Mouse (Mus musculus) urinary bladder, postnatal 4 days (tissue): ENCODE results near the gene Gm10065.
"Not testable (repeated sequence)": the region's sequence is repeated elsewhere in the genome, so short reads cannot be mapped to it uniquely, and the experiment has no call there.

Experiments
- DNase-seq, 2 experiments: peaks; one replicate each; pipeline ENCODE4 v3.0.0; 2021 to 2022; ENCODE audit warnings: low spot score in 2 of 2

Gm10065 gene

DNA sequence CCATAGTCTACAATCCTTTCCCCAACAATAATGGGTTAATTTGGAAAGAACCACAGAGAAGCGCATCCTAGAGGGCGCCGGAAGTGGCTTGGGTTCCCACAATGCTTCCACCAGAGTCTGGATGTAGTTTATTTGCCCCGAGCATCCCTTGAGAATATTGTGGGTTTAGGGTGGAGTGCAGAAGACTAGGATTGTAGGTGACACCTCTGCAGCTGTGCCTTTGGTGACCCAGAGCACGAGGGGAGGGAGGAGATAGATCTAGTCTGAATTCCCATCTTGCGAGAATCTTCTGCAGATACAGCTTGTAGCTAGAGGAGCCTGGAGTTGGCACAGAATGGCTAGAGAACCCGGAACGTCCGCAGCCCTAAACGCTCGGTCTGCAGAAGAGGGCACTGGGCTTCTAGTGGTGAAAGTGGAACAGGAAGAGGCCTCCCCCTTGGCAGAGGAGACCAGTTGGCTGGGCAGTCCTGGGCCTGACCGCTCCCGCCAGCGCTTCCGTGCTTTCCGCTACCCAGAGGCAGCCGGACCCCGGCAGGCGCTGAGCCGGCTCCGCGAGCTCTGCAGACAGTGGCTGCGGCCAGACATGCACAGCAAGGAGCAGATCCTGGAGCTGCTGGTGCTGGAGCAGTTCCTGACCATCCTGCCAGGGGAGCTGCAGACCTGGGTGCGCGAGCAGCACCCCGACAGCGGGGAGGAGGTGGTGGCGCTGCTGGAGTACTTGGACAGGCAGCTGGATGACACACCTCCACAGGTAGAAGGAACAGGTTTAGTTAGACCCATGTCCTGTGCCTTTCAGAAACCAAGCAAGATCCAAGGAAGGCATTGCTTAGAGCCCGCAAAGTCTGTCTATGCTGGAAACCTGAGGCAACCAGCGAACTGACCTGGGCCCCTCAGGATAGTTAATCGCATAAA lies at the start of gene Gm10065, which contains the start of gene Zkscan4:
Gm10065 (minus strand) TSS at position 683 of the 912 bp plus-strand sequence.
Zkscan4 (plus strand) TSS at position 149 of the 912 bp plus-strand sequence.
- DNase-seq, result peak in 1 of 2 experiments; percentile 57

- DNase-seq, result peak; percentile 75 to 76
Measured at GRCm38 (mm10) chr13:21506221-21506649, 27.0 kb upstream of the Gm10065 start.

DNA sequence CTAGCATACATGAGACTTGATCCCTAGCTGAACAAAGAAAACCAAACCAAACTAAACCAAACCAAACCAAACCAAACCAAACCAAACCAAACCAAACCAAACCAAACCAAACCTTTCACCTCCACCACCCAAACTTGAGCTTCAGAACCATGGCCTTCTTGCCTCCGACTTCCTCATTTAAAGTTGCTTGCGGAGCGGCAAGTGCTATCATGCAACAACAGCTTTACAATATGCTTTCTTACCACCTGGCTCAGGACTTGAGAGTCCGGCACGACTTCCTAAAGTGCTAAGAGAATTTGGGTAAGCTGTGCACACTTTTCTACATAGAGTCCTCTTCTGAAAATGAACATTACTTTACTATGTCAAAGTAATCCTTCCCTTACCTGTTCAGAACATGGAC lies 23.1 kb upstream of the Gm10065 start:
- no peak for DNase-seq

DNA sequence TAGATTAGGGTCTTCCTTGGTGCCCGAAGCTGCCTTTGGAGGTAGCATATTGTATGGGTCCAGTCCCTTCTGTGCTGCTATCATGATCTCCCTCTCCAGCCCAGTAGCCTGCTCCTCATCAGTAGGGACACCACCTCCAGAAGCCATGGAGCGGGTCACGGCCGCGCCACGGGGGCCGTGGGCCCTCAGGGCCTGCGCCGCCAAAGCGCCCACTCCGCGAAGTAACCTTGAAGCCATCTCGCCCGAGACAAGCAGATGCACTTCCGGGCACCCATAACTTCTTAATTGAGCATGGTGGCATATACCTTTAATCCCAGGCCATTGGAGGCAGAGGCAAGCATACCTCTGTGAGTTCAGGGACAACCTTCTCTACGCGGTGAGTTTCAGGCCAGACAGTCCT lies 21.9 kb upstream of the Gm10065 start, which contains the start of gene Gm11273:
Gm11273 (minus strand) TSS at position 237 of the 400 bp plus-strand sequence.
- DNase-seq, result not testable (repeated sequence)

GRCm38 (mm10) chr13:21495080-21495479 lies 15.8 kb upstream of the Gm10065 start, which contains the start of gene AK157302:
Gene AK157302, plus strand, starts transcription at chr13:21495223.
- no peak for DNase-seq

- DNase-seq, result no peak
Measured at GRCm38 (mm10) chr13:21492847-21493246, 13.6 kb upstream of the Gm10065 start.

- DNase-seq, result no peak
Measured at GRCm38 (mm10) chr13:21486881-21487280, 7.6 kb upstream of the Gm10065 start.

- no peak for DNase-seq
Measured at GRCm38 (mm10) chr13:21472427-21472826, 6.8 kb downstream of the Gm10065 start.

GRCm38 (mm10) chr13:21469097-21469496 lies 10.1 kb downstream of the Gm10065 start:
- no peak for DNase-seq

GRCm38 (mm10) chr13:21468061-21469019 lies 10.9 kb downstream of the Gm10065 start, which contains the start of gene Nkapl:
Gene Nkapl, minus strand, starts transcription at chr13:21468509.
- peak; percentile 78 to 80 for DNase-seq

GRCm38 (mm10) chr13:21467336-21467735 lies 11.9 kb downstream of the Gm10065 start:
- DNase-seq, result no peak

DNA sequence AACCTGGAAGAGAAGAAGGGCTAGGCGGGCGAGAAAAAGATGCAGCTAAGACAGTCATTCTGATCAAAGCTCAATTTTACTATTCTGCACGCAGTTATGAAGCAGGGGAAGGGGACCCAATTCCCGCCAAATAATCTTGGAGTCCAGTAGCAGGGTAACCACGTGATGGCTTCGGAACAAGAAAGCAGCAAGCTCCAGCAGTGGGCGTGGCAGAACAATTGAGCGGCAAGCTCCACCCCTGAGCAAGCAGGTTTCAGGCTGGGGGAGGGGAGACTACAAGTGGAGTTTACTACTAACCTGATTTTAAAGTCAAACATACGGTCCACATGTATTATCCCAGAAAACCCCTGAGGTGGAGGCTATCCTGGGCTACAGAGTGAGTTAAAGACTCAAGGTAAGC lies 16.7 kb downstream of the Gm10065 start:
- DNase-seq, result not testable (repeated sequence)

- no peak for DNase-seq
Measured at GRCm38 (mm10) chr13:21456347-21456746, 22.9 kb downstream of the Gm10065 start.

DNA sequence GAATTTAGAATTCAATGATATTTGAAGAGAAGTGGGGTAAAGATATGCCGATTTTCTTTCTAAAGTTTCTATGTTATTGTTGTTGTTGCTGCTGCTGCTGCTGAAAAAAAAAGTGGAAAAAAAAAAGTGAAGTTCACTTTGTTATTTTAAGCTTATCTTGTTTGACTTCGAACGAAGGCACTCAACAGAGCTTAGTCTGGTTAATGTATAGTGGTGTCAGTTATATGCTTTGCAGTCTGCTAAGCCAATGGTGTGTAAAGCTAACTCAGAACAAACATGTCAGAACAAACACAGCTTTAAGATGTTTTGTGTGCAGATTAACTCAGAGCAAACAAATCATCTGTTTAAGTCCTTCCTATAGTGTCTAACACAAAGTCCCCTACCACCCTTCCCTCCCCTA lies 25.1 kb downstream of the Gm10065 start:
- DNase-seq, result no peak

GRCm38 (mm10) chr13:21453449-21453848 lies 25.8 kb downstream of the Gm10065 start, which contains the start of gene Zscan26:
Gene Zscan26, minus strand, starts transcription at chr13:21453730.
- peak; percentile 65 to 77 for DNase-seq

DNA sequence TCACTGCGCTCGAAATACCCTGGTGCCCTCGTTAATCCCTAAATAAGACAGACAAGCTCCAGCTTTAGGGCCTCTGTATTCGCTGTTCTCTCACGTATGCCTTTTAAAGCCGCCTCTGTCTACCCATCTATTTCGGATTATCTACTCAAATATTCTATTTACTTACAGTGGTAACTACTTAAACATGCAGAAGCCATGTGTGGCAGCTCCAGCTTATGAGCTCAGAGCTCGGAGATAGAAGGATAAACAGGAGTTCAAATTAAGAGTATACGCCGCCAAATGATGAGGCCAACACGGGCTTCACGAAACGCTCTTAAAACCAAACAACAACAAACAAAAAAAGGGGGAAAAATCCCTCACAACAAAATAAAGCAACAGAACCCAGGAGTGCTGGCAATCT lies 26.2 kb downstream of the Gm10065 start:
- no peak for DNase-seq

DNA sequence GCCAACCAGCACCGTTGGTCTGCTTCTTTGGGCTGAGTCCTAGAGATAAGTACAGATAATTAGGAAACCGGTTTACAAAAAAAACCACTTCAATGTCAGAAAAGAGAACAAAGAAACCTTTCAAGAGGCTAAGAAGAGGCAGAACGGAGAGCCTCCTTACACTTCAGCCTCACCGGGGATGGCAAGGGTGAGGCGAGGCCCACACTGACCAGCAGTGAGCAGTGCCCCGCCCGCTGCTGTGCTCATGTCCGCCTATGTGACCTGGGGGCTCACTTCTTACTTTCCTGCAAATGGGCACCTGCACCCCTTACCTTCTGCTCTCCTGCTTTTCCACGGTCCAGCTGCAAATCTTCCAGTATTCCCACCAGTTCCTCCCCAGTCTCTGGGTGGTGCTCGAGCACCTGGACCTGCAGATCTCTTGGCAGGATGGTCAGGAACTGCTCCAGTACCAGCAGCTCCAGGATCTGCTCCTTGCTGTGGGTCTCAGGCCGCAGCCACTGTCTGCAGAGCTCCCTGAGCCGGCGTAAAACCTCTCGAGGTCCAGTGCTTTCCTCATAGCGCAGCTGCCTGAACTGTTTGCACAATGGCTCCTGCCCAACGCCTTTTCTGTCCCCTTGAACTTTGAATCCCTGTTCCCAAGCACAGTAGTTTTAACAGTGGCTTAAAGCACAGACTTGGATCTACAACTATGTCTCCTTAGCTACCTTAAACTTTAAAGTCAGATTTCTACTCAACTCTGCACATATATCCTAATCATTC lies 31.2 kb downstream of the Gm10065 start:
- DNase-seq, result no peak

GRCm38 (mm10) chr13:21446796-21447195 lies 32.4 kb downstream of the Gm10065 start:
- DNase-seq, result no peak

DNA sequence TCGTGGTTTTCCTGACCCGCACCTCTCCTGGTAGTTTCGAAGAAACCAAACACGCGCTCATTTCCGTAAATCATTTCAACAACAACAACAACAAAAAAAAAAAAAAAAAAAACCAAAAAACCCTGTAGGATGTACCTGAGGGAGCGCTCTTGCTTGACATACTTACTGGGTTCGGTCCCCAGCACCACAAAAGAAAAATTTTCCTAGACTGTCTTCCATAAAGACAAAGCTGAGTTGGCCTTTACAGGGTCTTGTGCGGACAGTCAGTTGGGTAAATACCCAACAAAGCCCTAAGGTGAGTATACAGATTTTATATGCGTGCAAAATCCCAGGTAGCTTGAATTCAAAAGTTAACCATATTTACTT lies 38.1 kb downstream of the Gm10065 start:
- DNase-seq, result no peak

DNA sequence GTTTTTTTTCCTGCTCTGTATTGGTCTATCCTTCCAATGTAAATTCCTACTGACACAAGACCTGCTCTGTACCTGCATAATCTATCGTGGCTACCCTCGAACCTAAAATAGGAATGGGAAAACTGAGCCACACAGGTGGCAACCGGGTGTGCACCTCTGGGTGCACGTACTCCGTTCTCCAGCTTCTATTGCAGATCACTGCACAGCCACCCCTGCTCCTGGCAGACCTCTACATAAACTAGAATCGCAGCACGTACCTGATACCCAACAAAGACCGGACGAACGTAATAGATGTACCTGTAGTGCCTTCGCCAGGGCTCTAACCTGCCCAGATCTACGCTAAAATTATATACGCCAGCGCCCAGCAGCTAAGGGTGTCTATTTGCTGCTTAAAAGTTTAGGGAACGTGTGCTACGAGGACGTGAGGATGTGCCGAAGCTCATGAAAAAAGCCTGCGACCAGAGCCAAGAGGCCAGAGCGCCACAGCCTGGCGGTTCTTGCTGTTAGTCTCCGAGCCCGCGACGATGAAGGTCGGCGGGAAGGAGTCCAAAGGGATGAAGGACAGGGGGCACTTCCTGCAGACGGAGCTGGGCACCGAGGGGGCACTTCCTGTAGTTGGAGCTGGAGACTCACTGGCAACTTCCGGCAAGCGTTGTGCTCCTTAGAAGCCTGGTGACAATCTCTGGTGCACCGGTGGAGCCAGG lies 38.6 kb downstream of the Gm10065 start, which contains the start of gene Pgbd1:
Pgbd1 (minus strand) TSS at position 556 of the 704 bp plus-strand sequence.
- peak; percentile 53 to 69 for DNase-seq
